Mouse (Mus musculus): ENCODE data around the gene Mre11a. TPM values are rescaled to one million over a fixed set of nuclear protein-coding genes. Genes with fewer than 3 reads are reported as not detected.

The Mre11a gene
- polyA plus RNA-seq, 1 experiment = 7.8 TPM

DNA sequence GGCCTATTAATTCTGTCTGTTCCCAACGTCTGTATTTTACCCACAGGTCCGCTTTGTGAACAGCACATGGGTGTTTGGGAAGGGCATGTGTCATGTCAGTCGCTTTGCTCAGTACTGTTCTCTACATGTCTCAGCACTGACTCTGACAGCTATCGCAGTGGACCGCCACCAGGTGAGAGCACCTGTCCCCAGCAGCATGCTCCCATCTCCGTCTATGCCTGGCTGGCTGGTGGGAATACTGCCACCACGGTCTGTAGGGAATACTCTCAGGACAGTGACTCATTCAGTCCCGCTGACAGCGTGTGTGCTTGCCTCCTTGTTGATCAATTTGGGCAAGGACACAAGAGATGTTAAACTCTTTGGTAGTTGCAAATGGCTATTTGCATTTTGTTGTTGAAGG lies 80.3 kb downstream of the Mre11a start:
- no peaks in the 10 kb centered on the region for H3K79me2 ChIP-seq (ENCODE audit: control insufficient read depth, insufficient read depth)
- H3ac ChIP-seq (ENCODE audit: control insufficient read depth, insufficient read length) = no peak overlapping the region
- TF ChIP-seq MYOG (IDR thresholded peaks at IDR 0.05; ENCODE audit: control insufficient read depth in 1 of 3, insufficient read depth in 1 of 3, insufficient read length in 2 of 3, low read depth in 2 of 3) = no peak
- TF ChIP-seq POLR2AphosphoS2 (IDR thresholded peaks at IDR 0.05; ENCODE audit: insufficient read length, low read depth) = no peak
- no peak for TF ChIP-seq CEBPB (IDR thresholded peaks at IDR 0.05; ENCODE audit: insufficient read depth, poor library complexity, severe bottlenecking)
- TF ChIP-seq MAX (IDR thresholded peaks at IDR 0.05; ENCODE audit: low read depth) = no peak
- TF ChIP-seq USF1 (IDR thresholded peaks at IDR 0.05; ENCODE audit: low read depth) = no peak
- no peak for TF ChIP-seq E2F4 (IDR thresholded peaks at IDR 0.05; ENCODE audit: insufficient read depth)
- no peak for TF ChIP-seq SRF (IDR thresholded peaks at IDR 0.05; ENCODE audit: control insufficient read depth, insufficient read length, low read depth)
- no peak for TF ChIP-seq TCF12 (IDR thresholded peaks at IDR 0.05; ENCODE audit: insufficient read depth, poor library complexity, severe bottlenecking)
- no peak for TF ChIP-seq TCF3 (IDR thresholded peaks at IDR 0.05; ENCODE audit: insufficient read length, low read depth)
- no peak for TF ChIP-seq MYOD1 (IDR thresholded peaks at IDR 0.05; ENCODE audit: control insufficient read depth in 1 of 3, insufficient read length in 2 of 3, low read depth in 2 of 3)
- no peak overlapping the region for H3K4me3 ChIP-seq
- no peaks in the 10 kb centered on the region for H3K36me3 ChIP-seq (ENCODE audit: control insufficient read depth, insufficient read depth)
- no peak overlapping the region for H3K4me2 ChIP-seq (ENCODE audit: low read depth)
- H3K27me3 ChIP-seq (ENCODE audit: control insufficient read depth, insufficient read depth, insufficient read length) = peaks cover 25% of the 10 kb centered on the region

GRCm38 (mm10) chr9:14866957-14867356 lies 82.5 kb downstream of the Mre11a start:
- H3K27me3 ChIP-seq (ENCODE audit: control insufficient read depth, insufficient read depth, insufficient read length) = peaks cover 7% of the 10 kb centered on the region

GRCm38 (mm10) chr9:14868326-14868725 lies 83.9 kb downstream of the Mre11a start:
- no peaks in the 10 kb centered on the region for H3K36me3 ChIP-seq (ENCODE audit: control insufficient read depth, insufficient read depth)
- TF ChIP-seq MYOD1 (IDR thresholded peaks at IDR 0.05; ENCODE audit: control insufficient read depth in 1 of 3, insufficient read length in 2 of 3, low read depth in 2 of 3) = no peak
- no peak for TF ChIP-seq TCF12 (IDR thresholded peaks at IDR 0.05; ENCODE audit: insufficient read depth, poor library complexity, severe bottlenecking)
- no peak for TF ChIP-seq SRF (IDR thresholded peaks at IDR 0.05; ENCODE audit: control insufficient read depth, insufficient read length, low read depth)
- TF ChIP-seq POLR2AphosphoS2 (IDR thresholded peaks at IDR 0.05; ENCODE audit: insufficient read length, low read depth) = no peak
- no peak for TF ChIP-seq POLR2A (IDR thresholded peaks at IDR 0.05; ENCODE audit: insufficient read length, low read depth)
- TF ChIP-seq MAX (IDR thresholded peaks at IDR 0.05; ENCODE audit: low read depth) = no peak
- no peak for TF ChIP-seq MYOG (IDR thresholded peaks at IDR 0.05; ENCODE audit: control insufficient read depth in 1 of 3, insufficient read depth in 1 of 3, insufficient read length in 2 of 3, low read depth in 2 of 3)
- TF ChIP-seq CEBPB (IDR thresholded peaks at IDR 0.05; ENCODE audit: insufficient read depth, poor library complexity, severe bottlenecking) = no peak
- TF ChIP-seq TCF3 (IDR thresholded peaks at IDR 0.05; ENCODE audit: insufficient read length, low read depth) = no peak
- TF ChIP-seq USF1 (IDR thresholded peaks at IDR 0.05; ENCODE audit: low read depth) = no peak
- TF ChIP-seq E2F4 (IDR thresholded peaks at IDR 0.05; ENCODE audit: insufficient read depth) = no peak
- TF ChIP-seq REST (IDR thresholded peaks at IDR 0.05; ENCODE audit: insufficient read depth, insufficient read length) = no peak
- H3K27me3 ChIP-seq (ENCODE audit: control insufficient read depth, insufficient read depth, insufficient read length) = peaks cover 7% of the 10 kb centered on the region

More at GRCm38 (mm10) chr9:14866957-14867356, 82.5 kb downstream of the Mre11a start:
- H3ac ChIP-seq (ENCODE audit: control insufficient read depth, insufficient read length) = no peak overlapping the region
- no peak overlapping the region for H3K4me2 ChIP-seq (ENCODE audit: low read depth)
- H3K79me2 ChIP-seq (ENCODE audit: control insufficient read depth, insufficient read depth) = no peaks in the 10 kb centered on the region
- H3K4me3 ChIP-seq = no peak overlapping the region
- no peak for TF ChIP-seq POLR2AphosphoS2 (IDR thresholded peaks at IDR 0.05; ENCODE audit: insufficient read length, low read depth)
- TF ChIP-seq USF1 (IDR thresholded peaks at IDR 0.05; ENCODE audit: low read depth) = no peak
- no peak for TF ChIP-seq MYOD1 (IDR thresholded peaks at IDR 0.05; ENCODE audit: control insufficient read depth in 1 of 3, insufficient read length in 2 of 3, low read depth in 2 of 3)
- no peak for TF ChIP-seq MYOG (IDR thresholded peaks at IDR 0.05; ENCODE audit: control insufficient read depth in 1 of 3, insufficient read depth in 1 of 3, insufficient read length in 2 of 3, low read depth in 2 of 3)
- no peak for TF ChIP-seq POLR2A (IDR thresholded peaks at IDR 0.05; ENCODE audit: insufficient read length, low read depth)
- no peak for TF ChIP-seq SRF (IDR thresholded peaks at IDR 0.05; ENCODE audit: control insufficient read depth, insufficient read length, low read depth)
- TF ChIP-seq TCF12 (IDR thresholded peaks at IDR 0.05; ENCODE audit: insufficient read depth, poor library complexity, severe bottlenecking) = no peak
- TF ChIP-seq TCF3 (IDR thresholded peaks at IDR 0.05; ENCODE audit: insufficient read length, low read depth) = no peak
- TF ChIP-seq REST (IDR thresholded peaks at IDR 0.05; ENCODE audit: insufficient read depth, insufficient read length) = no peak
- no peaks in the 10 kb centered on the region for H3K36me3 ChIP-seq (ENCODE audit: control insufficient read depth, insufficient read depth)

DNA sequence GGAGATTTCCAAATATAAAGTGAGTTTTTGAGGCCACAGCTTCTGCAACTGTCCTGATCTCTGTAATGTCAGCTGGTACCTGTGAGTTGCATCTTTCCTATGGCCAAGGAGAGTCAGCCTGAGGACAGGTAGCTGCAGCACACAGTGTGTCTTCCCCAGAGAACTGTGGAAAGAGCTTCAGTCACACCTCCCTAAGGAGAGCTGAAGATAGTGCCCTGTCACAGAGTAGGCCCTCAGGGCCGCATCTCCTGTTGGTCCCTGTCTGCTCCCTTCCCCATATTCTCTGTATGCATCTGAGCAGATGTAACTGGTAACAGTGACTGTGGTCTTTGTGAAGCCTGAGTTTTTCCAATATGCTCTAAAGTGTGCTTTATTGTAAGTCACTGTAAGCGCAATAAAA lies 85.9 kb downstream of the Mre11a start:
- no peak overlapping the region for H3K4me2 ChIP-seq (ENCODE audit: low read depth)
- H3K36me3 ChIP-seq (ENCODE audit: control insufficient read depth, insufficient read depth) = no peaks in the 10 kb centered on the region
- no peak overlapping the region for H3ac ChIP-seq (ENCODE audit: control insufficient read depth, insufficient read length)
- no peak overlapping the region for H3K4me3 ChIP-seq
- H3K79me2 ChIP-seq (ENCODE audit: control insufficient read depth, insufficient read depth) = no peaks in the 10 kb centered on the region
- TF ChIP-seq POLR2AphosphoS2 (IDR thresholded peaks at IDR 0.05; ENCODE audit: insufficient read length, low read depth) (no peak), TCF3 (IDR thresholded peaks at IDR 0.05; ENCODE audit: insufficient read length, low read depth) (no peak), E2F4 (IDR thresholded peaks at IDR 0.05; ENCODE audit: insufficient read depth) (no peak), MYOG (IDR thresholded peaks at IDR 0.05; ENCODE audit: control insufficient read depth in 1 of 3, insufficient read depth in 1 of 3, insufficient read length in 2 of 3, low read depth in 2 of 3) (no peak), USF1 (IDR thresholded peaks at IDR 0.05; ENCODE audit: low read depth) (no peak), SRF (IDR thresholded peaks at IDR 0.05; ENCODE audit: control insufficient read depth, insufficient read length, low read depth) (no peak), MYOD1 (IDR thresholded peaks at IDR 0.05; ENCODE audit: control insufficient read depth in 1 of 3, insufficient read length in 2 of 3, low read depth in 2 of 3) (no peak), REST (IDR thresholded peaks at IDR 0.05; ENCODE audit: insufficient read depth, insufficient read length) (no peak), TCF12 (IDR thresholded peaks at IDR 0.05; ENCODE audit: insufficient read depth, poor library complexity, severe bottlenecking) (no peak), POLR2A (IDR thresholded peaks at IDR 0.05; ENCODE audit: insufficient read length, low read depth) (no peak), CEBPB (IDR thresholded peaks at IDR 0.05; ENCODE audit: insufficient read depth, poor library complexity, severe bottlenecking) (no peak)
- no peaks in the 10 kb centered on the region for H3K27me3 ChIP-seq (ENCODE audit: control insufficient read depth, insufficient read depth, insufficient read length)

More at GRCm38 (mm10) chr9:14868326-14868725, 83.9 kb downstream of the Mre11a start:
- Histone ChIP-seq H3K79me2 (ENCODE audit: control insufficient read depth, insufficient read depth) (no peaks in the 10 kb centered on the region), H3K4me3 (no peak overlapping the region), H3ac (ENCODE audit: control insufficient read depth, insufficient read length) (no peak overlapping the region), H3K4me2 (ENCODE audit: low read depth) (no peak overlapping the region)

All from myocyte (in vitro differentiated cells).